Mouse (Mus musculus) heart, embryonic 11.5 days (tissue): Measurements from ENCODE around the gene Cox11. TPM values are rescaled to one million over a fixed set of nuclear protein-coding genes. Genes with fewer than 3 reads are reported as not detected.

ENCODE experiments used
- ATAC-seq: fragments of 200-750 bp; cut with Nextera tagmentation; replicated peaks from 2 replicates; pipeline ENCODE4 v1.8.0; 2017; ENCODE audit warnings: moderate library complexity; ENCODE audit not compliant: insufficient number of reproducible peaks, low FRiP score, low TSS enrichment
- H3K27ac ChIP-seq: fragments of 300-500 bp; sonication (generic); 2 replicates; pipeline ENCODE4 v1.5.1; 2014; ENCODE audit warnings: mild to moderate bottlenecking, low read depth, low read length
- H3K27me3 ChIP-seq: fragments of 300-500 bp; sonication (generic); 2 replicates; pipeline ENCODE4 v1.6.1; 2014; ENCODE audit warnings: mild to moderate bottlenecking, low read length, mixed read lengths; ENCODE audit not compliant: control insufficient read depth, insufficient read depth
- H3K36me3 ChIP-seq: fragments of 300-500 bp; sonication (generic); 2 replicates; pipeline ENCODE4 v1.6.1; 2014; ENCODE audit warnings: mild to moderate bottlenecking, low read length, moderate library complexity, mixed read lengths; ENCODE audit not compliant: control insufficient read depth, insufficient read depth
- H3K4me1 ChIP-seq: fragments of 300-500 bp; sonication (generic); 2 replicates; pipeline ENCODE4 v1.6.1; 2014; ENCODE audit warnings: low read length; ENCODE audit not compliant: control insufficient read depth, insufficient read depth
- H3K4me2 ChIP-seq: fragments of 300-500 bp; sonication (generic); 2 replicates; pipeline ENCODE4 v1.6.1; 2014; ENCODE audit warnings: mild to moderate bottlenecking, moderate library complexity
- H3K4me3 ChIP-seq: fragments of 300-500 bp; sonication (generic); 2 replicates; pipeline ENCODE4 v1.5.1; 2014; ENCODE audit warnings: low read depth, low read length
- H3K9ac ChIP-seq: fragments of 300-500 bp; sonication (generic); 2 replicates; pipeline ENCODE4 v1.6.1; 2014; ENCODE audit warnings: mild to moderate bottlenecking, low read depth, low read length, moderate library complexity
- H3K9me3 ChIP-seq: fragments of 300-500 bp; sonication (generic); replicated peaks from 2 replicates; pipeline ENCODE4 v1.6.1; 2016; ENCODE audit warnings: low read length; ENCODE audit not compliant: control insufficient read depth
- WGBS: fragments of 180-500 bp; shearing (Covaris S2); extraction: QIAGEN DNeasy Blood & Tissue Kit; methylation state at CpG from one replicate; pipeline ENCODE4 v1.1.7; 2014; ENCODE audit not compliant: insufficient replicate concordance; 5-methylcytosine and 5-hydroxymethylcytosine counted together
- polyA plus RNA-seq: library from polyadenylated mRNA; unstranded; fragments of >200 nt; fragmentation: Nextera tagmentation; extraction: Ambion mirVana; gene quantifications from 2 replicates; pipeline ENCODE4 v1.2.1, GENCODE M21; 2014

The Cox11 gene
- polyA plus RNA-seq, 1 experiment from 2014 or later, result 27.7 TPM

GRCm38 (mm10) chr11:90657527-90657926 lies 19.6 kb downstream of the Cox11 start:
- H3K36me3 ChIP-seq, result peaks cover 20% of the 10 kb centered on the region; the same call in 1 of the 2 replicates
- ATAC-seq, result no peak
- WGBS, result 89% methylated on average over 12 of the region's 12 CpGs

GRCm38 (mm10) chr11:90660662-90661061 lies 22.7 kb downstream of the Cox11 start:
- H3K4me2 ChIP-seq, result no peak overlapping the region
- WGBS, result 84% methylated on average over 4 of the region's 4 CpGs
- peaks cover 17% of the 10 kb centered on the region; the same call in 1 of the 2 replicates for H3K36me3 ChIP-seq

More at GRCm38 (mm10) chr11:90657527-90657926, 19.6 kb downstream of the Cox11 start:
- Histone ChIP-seq H3K4me2 (no peak overlapping the region), H3K9ac (no peak overlapping the region), H3K27ac (no peak overlapping the region), H3K4me3 (no peak overlapping the region), H3K4me1 (no peaks in the 10 kb centered on the region), H3K27me3 (no peaks in the 10 kb centered on the region), H3K9me3 (no peaks in the 10 kb centered on the region; the same call in 1 of the 2 replicates)

GRCm38 (mm10) chr11:90663052-90663451 lies 25.1 kb downstream of the Cox11 start:
- Histone ChIP-seq H3K27ac (peak overlapping the region; percentile 89; the same call in 1 of the 2 replicates), H3K4me3 (no peak overlapping the region), H3K27me3 (no peaks in the 10 kb centered on the region), H3K9ac (no peak overlapping the region), H3K36me3 (peaks cover 3% of the 10 kb centered on the region; the same call in 1 of the 2 replicates), H3K9me3 (no peaks in the 10 kb centered on the region), H3K4me2 (no peak overlapping the region; the same call in 1 of the 2 replicates), H3K4me1 (peaks cover 30% of the 10 kb centered on the region)
- peak; percentile 64 for ATAC-seq
- WGBS, result 47% methylated on average over 3 of the region's 3 CpGs

More at GRCm38 (mm10) chr11:90660662-90661061, 22.7 kb downstream of the Cox11 start:
- no peaks in the 10 kb centered on the region for H3K27me3 ChIP-seq
- no peak for ATAC-seq
- H3K27ac ChIP-seq, result no peak overlapping the region
- no peak overlapping the region for H3K4me3 ChIP-seq
- H3K9me3 ChIP-seq, result no peaks in the 10 kb centered on the region; the same call in 1 of the 2 replicates
- H3K9ac ChIP-seq, result no peak overlapping the region
- H3K4me1 ChIP-seq, result peaks cover 24% of the 10 kb centered on the region

GRCm38 (mm10) chr11:90663618-90664297 lies 25.8 kb downstream of the Cox11 start:
- Histone ChIP-seq H3K4me1 (peaks cover 30% of the 10 kb centered on the region), H3K27ac (peak overlapping the region; percentile 89), H3K4me2 (peak overlapping the region; percentile 25; the same call in 1 of the 2 replicates), H3K4me3 (no peak overlapping the region), H3K36me3 (peaks cover 5% of the 10 kb centered on the region; the same call in 1 of the 2 replicates), H3K9ac (peak overlapping the region; percentile 44; the same call in 1 of the 2 replicates), H3K27me3 (no peaks in the 10 kb centered on the region), H3K9me3 (no peaks in the 10 kb centered on the region)
- 59% methylated on average over 5 of the region's 5 CpGs for WGBS
- ATAC-seq, result no peak

- 27% methylated on average over 8 of the region's 8 CpGs for WGBS
- peak; percentile 79 for ATAC-seq
- H3K9me3 ChIP-seq, result no peaks in the 10 kb centered on the region
- peak overlapping the region; percentile 89 for H3K27ac ChIP-seq
- no peaks in the 10 kb centered on the region for H3K27me3 ChIP-seq
- peaks cover 30% of the 10 kb centered on the region for H3K4me1 ChIP-seq
- no peak overlapping the region for H3K4me3 ChIP-seq
- H3K4me2 ChIP-seq, result peak overlapping the region; percentile 17
- peaks cover 5% of the 10 kb centered on the region; the same call in 1 of the 2 replicates for H3K36me3 ChIP-seq
- peak overlapping the region; percentile 44; the same call in 1 of the 2 replicates for H3K9ac ChIP-seq
Observed at GRCm38 (mm10) chr11:90664345-90664986, 26.5 kb downstream of the Cox11 start.

- H3K27me3 ChIP-seq, result no peaks in the 10 kb centered on the region
- H3K9me3 ChIP-seq, result no peaks in the 10 kb centered on the region
- H3K4me2 ChIP-seq, result peak overlapping the region; percentile 17
- H3K4me1 ChIP-seq, result peaks cover 30% of the 10 kb centered on the region
- peak overlapping the region; percentile 89 for H3K27ac ChIP-seq
- H3K4me3 ChIP-seq, result no peak overlapping the region
- 10% methylated on average over 6 of the region's 6 CpGs for WGBS
- 0 out of 2 replicates have a peak overlapping the region, but pooled peaks have one; percentile 24 for H3K9ac ChIP-seq
- no peak for ATAC-seq
- peaks cover 10% of the 10 kb centered on the region for H3K36me3 ChIP-seq
Observed at GRCm38 (mm10) chr11:90665161-90665560, 27.2 kb downstream of the Cox11 start.

- Histone ChIP-seq H3K9ac (no peak overlapping the region), H3K4me2 (peak overlapping the region; percentile 16; the same call in 1 of the 2 replicates), H3K9me3 (no peaks in the 10 kb centered on the region), H3K36me3 (peaks cover 10% of the 10 kb centered on the region), H3K27me3 (no peaks in the 10 kb centered on the region), H3K4me3 (no peak overlapping the region), H3K27ac (peak overlapping the region; percentile 31; the same call in 1 of the 2 replicates), H3K4me1 (peaks cover 30% of the 10 kb centered on the region)
- peak; percentile 60; the same call in 1 of the 2 replicates for ATAC-seq
- 67% methylated on average over 3 of the region's 3 CpGs for WGBS
Observed at GRCm38 (mm10) chr11:90666144-90666757, 28.3 kb downstream of the Cox11 start.

GRCm38 (mm10) chr11:90666916-90667315 lies 28.9 kb downstream of the Cox11 start:
- Histone ChIP-seq H3K9ac (no peak overlapping the region), H3K36me3 (peaks cover 10% of the 10 kb centered on the region), H3K4me3 (no peak overlapping the region), H3K27ac (no peak overlapping the region), H3K4me1 (peaks cover 30% of the 10 kb centered on the region), H3K4me2 (0 out of 2 replicates have a peak overlapping the region, but pooled peaks have one; percentile 16), H3K27me3 (no peaks in the 10 kb centered on the region), H3K9me3 (no peaks in the 10 kb centered on the region)
- ATAC-seq, result no peak; the same call in 1 of the 2 replicates
- WGBS, result 70% methylated on average over 4 of the region's 4 CpGs
